Mouse (Mus musculus): Measurements from ENCODE around the gene Rxra. TPM values are rescaled to one million over a fixed set of nuclear protein-coding genes. Genes with fewer than 3 reads are reported as not detected.

Rxra gene
- polyA plus RNA-seq, 1 experiment from 2014 or later = 6.9 TPM

- Histone ChIP-seq H3K36me3 (ENCODE audit: control insufficient read depth, insufficient read depth, low read length) (no peaks in the 10 kb centered on the region), H3K4me3 (ENCODE audit: low read depth, low read length) (no peak overlapping the region), H3K4me2 (no peak overlapping the region), H3K27me3 (ENCODE audit: control insufficient read depth, insufficient read depth, low read length) (no peaks in the 10 kb centered on the region), H3K9me3 (ENCODE audit: control insufficient read depth, low read length) (no peaks in the 10 kb centered on the region), H3K27ac (ENCODE audit: low read depth, low read length) (no peak overlapping the region), H3K4me1 (ENCODE audit: control insufficient read depth, insufficient read depth, low read length) (peaks cover 11% of the 10 kb centered on the region), H3K9ac (ENCODE audit: low read length) (no peak overlapping the region)
- no peak for DNase-seq (ENCODE audit: low spot score, missing footprints)
- 9% methylated on average over 10 of the region's 10 CpGs for WGBS
- ATAC-seq (ENCODE audit: low FRiP score) = no peak
Measured at GRCm38 (mm10) chr2:27719601-27720000, 43.4 kb downstream of the Rxra start.

GRCm38 (mm10) chr2:27721611-27722010 lies 45.4 kb downstream of the Rxra start:
- no peak for DNase-seq (ENCODE audit: low spot score, missing footprints)
- Histone ChIP-seq H3K9ac (ENCODE audit: low read length) (no peak overlapping the region), H3K9me3 (ENCODE audit: control insufficient read depth, low read length) (no peaks in the 10 kb centered on the region), H3K27me3 (ENCODE audit: control insufficient read depth, insufficient read depth, low read length) (no peaks in the 10 kb centered on the region), H3K36me3 (ENCODE audit: control insufficient read depth, insufficient read depth, low read length) (no peaks in the 10 kb centered on the region), H3K4me3 (ENCODE audit: low read depth, low read length) (no peak overlapping the region), H3K4me1 (ENCODE audit: control insufficient read depth, insufficient read depth, low read length) (peaks cover 6% of the 10 kb centered on the region), H3K27ac (ENCODE audit: low read depth, low read length) (no peak overlapping the region), H3K4me2 (no peak overlapping the region)
- no peak for ATAC-seq (ENCODE audit: low FRiP score)
- 95% methylated on average over 4 of the region's 4 CpGs for WGBS

DNA sequence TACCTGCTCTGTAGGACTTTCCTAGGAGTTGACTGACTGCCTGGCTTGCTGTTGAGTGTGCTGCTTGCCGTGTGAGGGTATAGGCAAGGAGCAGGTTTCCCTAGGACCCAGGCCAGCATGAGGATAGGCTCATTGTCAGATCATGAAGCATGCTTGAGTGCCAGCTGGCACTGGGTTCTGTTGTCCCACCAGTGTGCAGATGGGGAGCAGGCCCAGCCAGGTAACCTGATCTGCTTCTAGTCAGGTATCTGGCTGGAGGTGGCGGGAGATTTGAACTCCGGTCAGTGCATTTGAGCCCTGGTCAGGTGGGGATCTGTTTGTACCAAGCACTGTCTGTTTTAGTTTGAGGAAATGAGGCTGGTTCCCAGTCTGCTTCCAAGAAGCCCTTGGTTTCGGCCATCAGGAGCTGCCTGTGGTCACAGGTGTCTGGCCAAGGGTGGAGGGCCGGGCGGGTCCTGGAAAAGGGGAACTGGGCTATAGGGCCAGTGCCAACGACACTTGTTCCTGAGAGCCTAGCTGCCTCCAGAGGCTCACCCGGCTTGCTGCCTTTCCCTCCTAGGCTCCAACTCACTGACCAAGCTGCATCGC lies 48.6 kb downstream of the Rxra start:
- H3K4me1 ChIP-seq (ENCODE audit: control insufficient read depth, insufficient read depth, low read length) = no peaks in the 10 kb centered on the region
- no peak overlapping the region for H3K27ac ChIP-seq (ENCODE audit: low read depth, low read length)
- no peak overlapping the region for H3K9ac ChIP-seq (ENCODE audit: low read length)
- no peaks in the 10 kb centered on the region for H3K27me3 ChIP-seq (ENCODE audit: control insufficient read depth, insufficient read depth, low read length)
- ATAC-seq (ENCODE audit: low FRiP score) (no peak), DNase-seq (ENCODE audit: low spot score, missing footprints) (no peak)
- no peaks in the 10 kb centered on the region for H3K36me3 ChIP-seq (ENCODE audit: control insufficient read depth, insufficient read depth, low read length)
- no peaks in the 10 kb centered on the region for H3K9me3 ChIP-seq (ENCODE audit: control insufficient read depth, low read length)
- 91% methylated on average over 9 of the region's 9 CpGs for WGBS
- no peak overlapping the region for H3K4me3 ChIP-seq (ENCODE audit: low read depth, low read length)
- H3K4me2 ChIP-seq = no peak overlapping the region

GRCm38 (mm10) chr2:27727994-27728854 lies 52.0 kb downstream of the Rxra start:
- H3K4me1 ChIP-seq (ENCODE audit: control insufficient read depth, insufficient read depth, low read length) = peaks cover 8% of the 10 kb centered on the region
- WGBS = 72% methylated on average over 14 of the region's 14 CpGs
- H3K36me3 ChIP-seq (ENCODE audit: control insufficient read depth, insufficient read depth, low read length) = no peaks in the 10 kb centered on the region
- DNase-seq (ENCODE audit: low spot score, missing footprints) (no peak), ATAC-seq (ENCODE audit: low FRiP score) (no peak)
- no peak overlapping the region for H3K4me3 ChIP-seq (ENCODE audit: low read depth, low read length)
- no peak overlapping the region for H3K27ac ChIP-seq (ENCODE audit: low read depth, low read length)
- H3K4me2 ChIP-seq = no peak overlapping the region
- H3K9me3 ChIP-seq (ENCODE audit: control insufficient read depth, low read length) = no peaks in the 10 kb centered on the region
- no peak overlapping the region for H3K9ac ChIP-seq (ENCODE audit: low read length)
- H3K27me3 ChIP-seq (ENCODE audit: control insufficient read depth, insufficient read depth, low read length) = no peaks in the 10 kb centered on the region

DNA sequence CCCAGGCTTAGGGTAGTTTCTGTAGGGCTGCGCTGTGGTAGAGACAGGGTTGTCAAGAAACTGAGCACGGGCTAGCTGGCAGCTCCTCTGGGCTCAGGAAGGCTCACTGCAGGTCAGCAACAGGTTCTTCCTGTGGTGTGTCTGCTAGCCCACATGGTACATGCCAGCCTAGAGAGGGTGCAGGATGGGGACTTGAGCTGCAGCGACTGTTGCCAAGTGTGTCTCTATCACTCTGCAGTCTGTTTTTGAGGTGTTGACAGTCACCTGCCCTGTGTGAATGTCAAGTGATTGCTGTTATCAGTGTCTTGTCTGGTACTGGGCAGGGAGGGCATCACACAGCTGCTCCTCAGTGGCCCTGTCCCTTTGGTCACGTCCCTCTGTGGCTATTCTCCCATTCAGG lies 52.8 kb downstream of the Rxra start:
- H3K4me2 ChIP-seq = no peak overlapping the region
- no peak overlapping the region for H3K27ac ChIP-seq (ENCODE audit: low read depth, low read length)
- no peak overlapping the region for H3K9ac ChIP-seq (ENCODE audit: low read length)
- H3K27me3 ChIP-seq (ENCODE audit: control insufficient read depth, insufficient read depth, low read length) = no peaks in the 10 kb centered on the region
- ATAC-seq (ENCODE audit: low FRiP score) (no peak), DNase-seq (ENCODE audit: low spot score, missing footprints) (no peak)
- H3K36me3 ChIP-seq (ENCODE audit: control insufficient read depth, insufficient read depth, low read length) = no peaks in the 10 kb centered on the region
- 83% methylated on average over 4 of the region's 4 CpGs for WGBS
- no peak overlapping the region for H3K4me3 ChIP-seq (ENCODE audit: low read depth, low read length)
- peaks cover 8% of the 10 kb centered on the region for H3K4me1 ChIP-seq (ENCODE audit: control insufficient read depth, insufficient read depth, low read length)
- no peaks in the 10 kb centered on the region for H3K9me3 ChIP-seq (ENCODE audit: control insufficient read depth, low read length)

- no peak for DNase-seq (ENCODE audit: low spot score, missing footprints)
- WGBS = 74% methylated on average over 13 of the region's 13 CpGs
- H3K27me3 ChIP-seq (ENCODE audit: control insufficient read depth, insufficient read depth, low read length) = no peaks in the 10 kb centered on the region
- H3K4me1 ChIP-seq (ENCODE audit: control insufficient read depth, insufficient read depth, low read length) = peaks cover 10% of the 10 kb centered on the region
- H3K27ac ChIP-seq (ENCODE audit: low read depth, low read length) = no peak overlapping the region
- H3K4me2 ChIP-seq = no peak overlapping the region
- no peaks in the 10 kb centered on the region for H3K36me3 ChIP-seq (ENCODE audit: control insufficient read depth, insufficient read depth, low read length)
- no peaks in the 10 kb centered on the region for H3K9me3 ChIP-seq (ENCODE audit: control insufficient read depth, low read length)
- H3K4me3 ChIP-seq (ENCODE audit: low read depth, low read length) = no peak overlapping the region
- no peak for ATAC-seq (ENCODE audit: low FRiP score)
- no peak overlapping the region for H3K9ac ChIP-seq (ENCODE audit: low read length)
Measured at GRCm38 (mm10) chr2:27730002-27730905, 54.0 kb downstream of the Rxra start.

DNA sequence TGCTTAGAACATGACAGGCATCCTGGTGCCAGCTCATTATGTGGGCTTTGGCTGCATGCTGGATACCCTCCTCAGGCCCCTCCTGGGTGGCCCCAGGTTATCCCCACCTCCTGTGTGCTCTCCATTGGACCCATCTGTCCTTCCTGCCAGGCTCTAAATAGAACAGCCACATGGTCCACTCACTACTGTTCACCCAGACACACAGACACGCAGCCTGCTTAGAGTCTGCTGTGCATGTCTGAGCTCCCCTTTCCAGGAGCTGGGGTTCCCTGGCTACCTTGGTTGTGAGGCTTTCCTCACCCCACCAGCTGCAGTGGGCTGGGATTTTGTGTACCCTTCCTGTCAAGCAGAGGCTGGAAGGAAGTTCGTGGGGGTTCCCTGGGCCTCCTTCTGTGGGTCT lies 56.8 kb downstream of the Rxra start:
- no peaks in the 10 kb centered on the region for H3K27me3 ChIP-seq (ENCODE audit: control insufficient read depth, insufficient read depth, low read length)
- no peaks in the 10 kb centered on the region for H3K9me3 ChIP-seq (ENCODE audit: control insufficient read depth, low read length)
- no peak for ATAC-seq (ENCODE audit: low FRiP score)
- H3K36me3 ChIP-seq (ENCODE audit: control insufficient read depth, insufficient read depth, low read length) = no peaks in the 10 kb centered on the region
- no peak overlapping the region for H3K4me2 ChIP-seq
- H3K27ac ChIP-seq (ENCODE audit: low read depth, low read length) = no peak overlapping the region
- H3K4me3 ChIP-seq (ENCODE audit: low read depth, low read length) = no peak overlapping the region
- WGBS = 70% methylated on average over 2 of the region's 2 CpGs
- H3K9ac ChIP-seq (ENCODE audit: low read length) = no peak overlapping the region
- no peak for DNase-seq (ENCODE audit: low spot score, missing footprints)
- peaks cover 10% of the 10 kb centered on the region for H3K4me1 ChIP-seq (ENCODE audit: control insufficient read depth, insufficient read depth, low read length)

- Histone ChIP-seq H3K27me3 (ENCODE audit: control insufficient read depth, insufficient read depth, low read length) (no peaks in the 10 kb centered on the region), H3K9me3 (ENCODE audit: control insufficient read depth, low read length) (no peaks in the 10 kb centered on the region), H3K27ac (ENCODE audit: low read depth, low read length) (no peak overlapping the region), H3K4me2 (no peak overlapping the region), H3K4me1 (ENCODE audit: control insufficient read depth, insufficient read depth, low read length) (peaks cover 16% of the 10 kb centered on the region), H3K9ac (ENCODE audit: low read length) (0 out of 2 replicates have a peak overlapping the region, but pooled peaks have one; percentile 2), H3K36me3 (ENCODE audit: control insufficient read depth, insufficient read depth, low read length) (no peaks in the 10 kb centered on the region), H3K4me3 (ENCODE audit: low read depth, low read length) (no peak overlapping the region)
- 29% methylated on average over 1 of the region's 1 CpGs for WGBS
- no peak for DNase-seq (ENCODE audit: low spot score, missing footprints)
- no peak for ATAC-seq (ENCODE audit: low FRiP score)
Measured at GRCm38 (mm10) chr2:27734328-27734727, 58.1 kb downstream of the Rxra start.

- Histone ChIP-seq H3K9ac (ENCODE audit: low read length) (no peak overlapping the region), H3K36me3 (ENCODE audit: control insufficient read depth, insufficient read depth, low read length) (no peaks in the 10 kb centered on the region), H3K4me3 (ENCODE audit: low read depth, low read length) (no peak overlapping the region), H3K9me3 (ENCODE audit: control insufficient read depth, low read length) (no peaks in the 10 kb centered on the region), H3K27ac (ENCODE audit: low read depth, low read length) (no peak overlapping the region), H3K4me2 (no peak overlapping the region), H3K27me3 (ENCODE audit: control insufficient read depth, insufficient read depth, low read length) (no peaks in the 10 kb centered on the region), H3K4me1 (ENCODE audit: control insufficient read depth, insufficient read depth, low read length) (peaks cover 21% of the 10 kb centered on the region)
- no peak for ATAC-seq (ENCODE audit: low FRiP score)
- WGBS = 84% methylated on average over 2 of the region's 2 CpGs
- no peak for DNase-seq (ENCODE audit: low spot score, missing footprints)
Measured at GRCm38 (mm10) chr2:27734800-27735199, 58.6 kb downstream of the Rxra start.
